Comparison of ENCODE assay signal across 8 mouse cellular contexts in genomic region chr5:101893820-101894515, GRCm38 (mm10).
DNase-seq lines count a peak whose midpoint lies in the region; ATAC-seq and TF ChIP-seq lines count a peak whose summit lies in the region.

No protein-coding gene starts in this region.

- H3K4me3 ChIP-seq in hindbrain, embryonic 10.5 days: no peak overlapping the region
- no peak overlapping the region for H3K4me3 ChIP-seq in hindbrain, embryonic 12.5 days
- no peak overlapping the region for H3K4me3 ChIP-seq in lung, postnatal 0 days (ENCODE audit: low read depth, low read length)
- no peak overlapping the region for H3K4me3 ChIP-seq in kidney, embryonic 16.5 days (ENCODE audit: low read length)

- no peaks in the 10 kb centered on the region for H3K4me1 ChIP-seq in hindbrain, embryonic 10.5 days (replicated peaks)
- no peaks in the 10 kb centered on the region for H3K4me1 ChIP-seq in hindbrain, embryonic 12.5 days
- no peaks in the 10 kb centered on the region for H3K4me1 ChIP-seq in lung, postnatal 0 days (ENCODE audit: insufficient read depth, low read depth, low read length)
- H3K4me1 ChIP-seq in kidney, embryonic 16.5 days (ENCODE audit: insufficient read depth, low read length): no peaks in the 10 kb centered on the region

- no peak overlapping the region for H3K9ac ChIP-seq in hindbrain, embryonic 12.5 days
- no peak overlapping the region for H3K9ac ChIP-seq in lung, postnatal 0 days (replicated peaks; ENCODE audit: low read depth)
- H3K9ac ChIP-seq in kidney, embryonic 16.5 days (replicated peaks; ENCODE audit: low read length): no peak overlapping the region

- H3K36me3 ChIP-seq in hindbrain, embryonic 10.5 days: peaks cover 100% of the 10 kb centered on the region
- peaks cover 90% of the 10 kb centered on the region for H3K36me3 ChIP-seq in hindbrain, embryonic 12.5 days
- peaks cover 49% of the 10 kb centered on the region for H3K36me3 ChIP-seq in lung, postnatal 0 days (ENCODE audit: insufficient read depth, low read length)
- H3K36me3 ChIP-seq in kidney, embryonic 16.5 days (ENCODE audit: insufficient read depth, low read length): peaks cover 76% of the 10 kb centered on the region

- no peak for ATAC-seq in hindbrain, embryonic 12.5 days (ENCODE audit: low FRiP score)
- no peak for ATAC-seq in lung, postnatal 0 days
- no peak for ATAC-seq in kidney, embryonic 16.5 days (ENCODE audit: low FRiP score, low TSS enrichment)

- H3K4me2 ChIP-seq in hindbrain, embryonic 12.5 days (replicated peaks): no peak overlapping the region
- no peak overlapping the region for H3K4me2 ChIP-seq in lung, postnatal 0 days (replicated peaks; ENCODE audit: low read depth, low read length)
- H3K4me2 ChIP-seq in kidney, embryonic 16.5 days (replicated peaks; ENCODE audit: low read depth, low read length): no peak overlapping the region

- WGBS in hindbrain, embryonic 10.5 days: 79% methylated on average over 13 of the region's 13 CpGs
- WGBS in hindbrain, embryonic 12.5 days: 77% methylated on average over 13 of the region's 13 CpGs
- WGBS in lung, postnatal 0 days: 71% methylated on average over 13 of the region's 13 CpGs
- 65% methylated on average over 13 of the region's 13 CpGs for WGBS in kidney, embryonic 16.5 days

- H3K27me3 ChIP-seq in hindbrain, embryonic 10.5 days (ENCODE audit: insufficient read depth, poor library complexity, severe bottlenecking): no peaks in the 10 kb centered on the region
- H3K27me3 ChIP-seq in hindbrain, embryonic 12.5 days: no peaks in the 10 kb centered on the region
- no peaks in the 10 kb centered on the region for H3K27me3 ChIP-seq in lung, postnatal 0 days (replicated peaks; ENCODE audit: insufficient read depth, low read length)
- no peaks in the 10 kb centered on the region for H3K27me3 ChIP-seq in kidney, embryonic 16.5 days (ENCODE audit: insufficient read depth, low read length)

- H3K9me3 ChIP-seq in hindbrain, embryonic 10.5 days: no peaks in the 10 kb centered on the region
- H3K9me3 ChIP-seq in hindbrain, embryonic 12.5 days (replicated peaks): no peaks in the 10 kb centered on the region
- no peaks in the 10 kb centered on the region for H3K9me3 ChIP-seq in lung, postnatal 0 days (ENCODE audit: low read length)
- no peaks in the 10 kb centered on the region for H3K9me3 ChIP-seq in kidney, embryonic 16.5 days (ENCODE audit: low read length)

- H3K27ac ChIP-seq in hindbrain, embryonic 10.5 days: no peak overlapping the region
- no peak overlapping the region for H3K27ac ChIP-seq in hindbrain, embryonic 12.5 days
- H3K27ac ChIP-seq in lung, postnatal 0 days (ENCODE audit: low read length): no peak overlapping the region
- H3K27ac ChIP-seq in kidney, embryonic 16.5 days (ENCODE audit: low read length): no peak overlapping the region

- DNase-seq in hindbrain, embryonic 10.5 days (ENCODE audit: low spot score): peak; percentile 12
- peak; percentile 23 for DNase-seq in right cerebral cortex, postnatal 4 days
- DNase-seq in right cerebral cortex, postnatal 14 days: no peak
- peak; percentile 67 for DNase-seq in cerebellum, adult 9-11 months
- peak; percentile 35 for DNase-seq in lung, postnatal 0 days (ENCODE audit: low spot score)
- no peak for DNase-seq in ovary, adult 18-20 months (ENCODE audit: low spot score)

- TF ChIP-seq CTCF in lung, postnatal 0 days (IDR thresholded peaks at IDR 0.05): peak; percentile 73

- no peak for TF ChIP-seq EP300 in lung, postnatal 0 days (IDR thresholded peaks at IDR 0.05)

Comparison
In these comparisons a context has a peak if more than half of its experiments do, and no peak if none do; other contexts are left out.
1. DNase-seq: peak in hindbrain, embryonic 10.5 days (single experiment), right cerebral cortex, postnatal 4 days (single experiment), cerebellum, adult 9-11 months (single experiment) and lung, postnatal 0 days (single experiment); none in right cerebral cortex, postnatal 14 days (single experiment) and ovary, adult 18-20 months (single experiment).